Mouse (Mus musculus) bone marrow macrophage, adult 2 months (primary cell): ENCODE measurements around the gene Atp6v1c2.

Experiments
- CTCF ChIP-seq: IDR thresholded peaks from 2 replicates; pipeline ENCODE4 v1.5.1; 2012; ENCODE audit warnings: low read depth, mild to moderate bottlenecking, low read length, moderate library complexity
- POLR2A ChIP-seq: IDR thresholded peaks from 2 replicates; pipeline ENCODE4 v1.6.1; 2012; ENCODE audit warnings: mild to moderate bottlenecking, low read depth, low read length, borderline replicate concordance

DNA sequence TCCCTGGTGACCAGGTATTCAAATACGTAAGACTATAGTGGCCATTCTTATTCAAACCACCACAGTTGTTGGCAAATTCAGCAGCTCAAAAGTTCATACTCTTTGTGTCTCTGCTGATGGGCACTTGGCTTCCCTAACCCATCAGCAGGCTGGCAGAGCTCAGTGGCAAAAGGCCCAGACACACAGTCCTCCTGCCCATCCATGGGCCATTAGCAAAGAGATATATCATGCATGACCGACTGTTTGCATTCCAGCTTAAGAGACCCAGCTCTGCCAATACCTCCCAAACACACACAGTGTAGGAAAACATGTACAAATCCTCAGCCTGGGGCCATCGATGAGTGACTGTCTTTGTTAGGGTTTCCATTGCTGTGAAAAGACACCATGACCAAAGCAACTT is 68.2 kb downstream of the Atp6v1c2 start:
- no peak for TF ChIP-seq CTCF
- TF ChIP-seq POLR2A, result no peak
